Mouse (Mus musculus) lung, embryonic 14.5 days (tissue): ENCODE results near the gene Alox15. TPM values are rescaled to one million over a fixed set of nuclear protein-coding genes. Genes with fewer than 3 reads are reported as not detected.

Source experiments
- ATAC-seq: fragments of 200-750 bp; cut with Nextera tagmentation; 2 replicates; pipeline ENCODE4 v1.8.0; 2017; ENCODE audit warnings: mild to moderate bottlenecking, moderate TSS enrichment, moderate library complexity; ENCODE audit not compliant: insufficient read depth
- DNase-seq: peaks from one replicate; pipeline ENCODE4 v3.0.0-alpha.2; 2015
- H3K27ac ChIP-seq: fragments of 300-500 bp; sonication (generic); 2 replicates; pipeline ENCODE4 v1.5.1; 2014; ENCODE audit warnings: low read depth, mild to moderate bottlenecking, moderate library complexity
- H3K27me3 ChIP-seq: fragments of 300-500 bp; sonication (generic); 2 replicates; pipeline ENCODE4 v1.6.1; 2014; ENCODE audit warnings: low read length, control low read depth; ENCODE audit not compliant: insufficient read depth
- H3K36me3 ChIP-seq: fragments of 300-500 bp; sonication (generic); 2 replicates; pipeline ENCODE4 v1.6.1; 2014; ENCODE audit warnings: control low read depth; ENCODE audit not compliant: insufficient read depth
- H3K4me1 ChIP-seq: fragments of 300-500 bp; sonication (generic); 2 replicates; pipeline ENCODE4 v1.6.1; 2014; ENCODE audit warnings: antibody characterized with exemption, control low read depth; ENCODE audit not compliant: insufficient read depth
- H3K4me2 ChIP-seq: fragments of 300-500 bp; sonication (generic); 2 replicates; pipeline ENCODE4 v1.6.1; 2014; ENCODE audit warnings: mild to moderate bottlenecking
- H3K4me3 ChIP-seq: fragments of 300-500 bp; sonication (generic); 2 replicates; pipeline ENCODE4 v1.5.1; 2014; ENCODE audit warnings: low read depth, low read length
- H3K9ac ChIP-seq: fragments of 300-500 bp; sonication (generic); 2 replicates; pipeline ENCODE4 v1.6.1; 2014
- H3K9me3 ChIP-seq: fragments of 300-500 bp; sonication (generic); 2 replicates; pipeline ENCODE4 v1.6.1; 2016; ENCODE audit warnings: low read depth, low read length, control low read depth
- CTCF ChIP-seq: IDR thresholded peaks from 2 replicates; pipeline ENCODE4 v1.5.1; 2016; ENCODE audit warnings: antibody characterized with exemption, low read depth
- WGBS: fragments of 180-500 bp; shearing (Covaris S2); extraction: QIAGEN DNeasy Blood & Tissue Kit; methylation state at CpG from one replicate; pipeline ENCODE4 v1.1.7; 2014; 5-methylcytosine and 5-hydroxymethylcytosine counted together
- polyA plus RNA-seq: library from polyadenylated mRNA; unstranded; fragments of >200 nt; fragmentation: Nextera tagmentation; extraction: Ambion mirVana; gene quantifications from 2 replicates; pipeline ENCODE4 v1.2.1, GENCODE M21; 2014

Gene Alox15
- polyA plus RNA-seq, result 0.18 and 0.50 TPM in 2 replicates

GRCm38 (mm10) chr11:70351868-70352267 lies at the start of gene Alox15:
Gene Alox15, minus strand, starts transcription at chr11:70352031.
- H3K4me2 ChIP-seq, result peak within 1 kb of the TSS; percentile 58
- H3K4me3 ChIP-seq, result peak within 1 kb of the TSS; percentile 27
- peak; percentile 3 for DNase-seq
- H3K4me1 ChIP-seq, result no peaks in the 10 kb centered on the region
- no peaks in the 10 kb centered on the region for H3K36me3 ChIP-seq
- ATAC-seq, result no peak
- no peak within 1 kb of the TSS for H3K9ac ChIP-seq
- no peak within 1 kb of the TSS for H3K27ac ChIP-seq
- TF ChIP-seq CTCF, result no peak
- WGBS, result under 1% methylated on average over 19 of the region's 19 CpGs
- H3K9me3 ChIP-seq, result no peaks in the 10 kb centered on the region
- H3K27me3 ChIP-seq, result peaks cover 45% of the 10 kb centered on the region

DNA sequence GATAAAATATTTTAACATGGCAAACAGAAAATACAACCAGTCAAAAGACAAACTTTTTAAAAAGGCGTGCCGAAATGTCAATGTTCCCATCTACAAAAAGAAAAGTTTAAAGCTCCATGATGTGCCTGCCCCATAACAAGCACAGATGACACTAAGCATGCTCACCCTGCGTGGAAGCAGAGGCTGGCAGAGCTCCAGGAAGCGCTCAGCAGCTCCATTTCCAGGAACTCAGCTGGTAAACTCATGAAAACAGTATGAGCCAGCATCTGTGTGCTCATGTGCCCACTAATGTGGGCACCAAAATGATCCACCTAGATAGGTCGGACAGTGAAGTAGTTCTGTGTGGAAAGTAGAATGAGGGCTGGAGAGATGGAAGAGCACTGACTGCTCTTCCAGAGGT lies 37.6 kb upstream of the Alox15 start:
- no peak for TF ChIP-seq CTCF
- Histone ChIP-seq H3K4me2 (no peak overlapping the region), H3K9me3 (no peaks in the 10 kb centered on the region), H3K9ac (no peak overlapping the region), H3K27me3 (no peaks in the 10 kb centered on the region), H3K36me3 (peaks cover 38% of the 10 kb centered on the region), H3K4me3 (no peak overlapping the region), H3K27ac (no peak overlapping the region), H3K4me1 (no peaks in the 10 kb centered on the region)
- DNase-seq (peak; percentile 30), ATAC-seq (no peak)
- 85% methylated on average over 5 of the region's 5 CpGs for WGBS

DNA sequence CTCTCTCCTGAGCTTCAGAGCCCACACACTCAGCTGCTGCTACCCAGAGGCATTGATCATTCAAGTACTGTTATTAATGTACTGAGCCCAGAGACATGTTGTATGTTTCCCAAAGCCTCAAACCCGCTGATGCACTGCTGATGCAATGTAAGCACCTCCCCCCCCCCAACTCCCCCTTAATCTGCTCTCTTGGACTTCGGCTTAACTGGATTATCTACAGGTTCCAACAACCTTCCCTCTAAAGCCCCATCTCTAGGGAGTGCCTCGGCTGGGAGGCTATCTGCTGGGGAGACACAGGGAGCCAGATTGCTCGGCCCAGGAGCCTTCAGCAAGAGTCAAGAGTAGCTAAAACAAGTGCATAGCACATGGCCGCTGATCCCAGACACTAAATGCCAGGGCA lies 35.6 kb upstream of the Alox15 start:
- H3K9ac ChIP-seq, result no peak overlapping the region
- no peaks in the 10 kb centered on the region for H3K4me1 ChIP-seq
- no peaks in the 10 kb centered on the region for H3K9me3 ChIP-seq
- ATAC-seq (no peak), DNase-seq (no peak)
- WGBS, result 77% methylated on average over 5 of the region's 5 CpGs
- H3K4me3 ChIP-seq, result no peak overlapping the region
- no peak for TF ChIP-seq CTCF
- H3K27ac ChIP-seq, result no peak overlapping the region
- H3K4me2 ChIP-seq, result no peak overlapping the region
- peaks cover 21% of the 10 kb centered on the region for H3K36me3 ChIP-seq
- H3K27me3 ChIP-seq, result no peaks in the 10 kb centered on the region

DNA sequence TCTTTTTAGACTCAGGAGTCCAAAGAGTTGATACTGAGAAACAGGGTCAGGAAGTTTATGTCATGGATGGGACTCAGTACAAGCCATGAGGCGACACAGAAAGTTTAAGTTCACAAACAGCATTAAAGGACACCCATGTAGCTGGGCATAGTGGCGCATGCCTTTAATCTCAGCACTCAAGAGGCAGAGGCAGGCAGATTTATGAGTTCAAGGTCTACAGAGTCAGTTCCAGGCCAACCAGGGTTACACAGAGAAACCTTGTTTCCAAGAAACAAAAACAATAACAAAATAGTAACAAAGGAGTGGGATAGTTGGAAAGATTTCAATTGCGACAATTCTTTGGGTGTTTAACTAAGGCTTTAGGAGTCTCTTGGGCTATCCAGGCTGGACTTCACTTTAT lies 32.3 kb upstream of the Alox15 start:
- H3K36me3 ChIP-seq, result peaks cover 8% of the 10 kb centered on the region; the same call in 1 of the 2 replicates
- TF ChIP-seq CTCF, result no peak
- H3K27ac ChIP-seq, result no peak overlapping the region
- no peak overlapping the region for H3K4me3 ChIP-seq
- 96% methylated on average over 3 of the region's 3 CpGs for WGBS
- ATAC-seq, result no peak
- no peak overlapping the region for H3K9ac ChIP-seq
- no peak for DNase-seq
- no peak overlapping the region for H3K4me2 ChIP-seq
- H3K9me3 ChIP-seq, result no peaks in the 10 kb centered on the region
- H3K4me1 ChIP-seq, result no peaks in the 10 kb centered on the region
- no peaks in the 10 kb centered on the region for H3K27me3 ChIP-seq

- H3K4me2 ChIP-seq, result no peak overlapping the region
- no peak overlapping the region for H3K27ac ChIP-seq
- DNase-seq, result no peak
- no peak overlapping the region for H3K9ac ChIP-seq
- H3K36me3 ChIP-seq, result peaks cover 8% of the 10 kb centered on the region; the same call in 1 of the 2 replicates
- no peak for ATAC-seq
- no peak overlapping the region for H3K4me3 ChIP-seq
- no peaks in the 10 kb centered on the region for H3K27me3 ChIP-seq
- no peaks in the 10 kb centered on the region for H3K9me3 ChIP-seq
- no peak for TF ChIP-seq CTCF
- H3K4me1 ChIP-seq, result no peaks in the 10 kb centered on the region
- 64% methylated on average over 2 of the region's 2 CpGs for WGBS
Measured at GRCm38 (mm10) chr11:70381330-70381729, 29.5 kb upstream of the Alox15 start.

GRCm38 (mm10) chr11:70380478-70381005 lies 28.7 kb upstream of the Alox15 start:
- Histone ChIP-seq H3K27ac (no peak overlapping the region), H3K4me3 (no peak overlapping the region), H3K36me3 (peaks cover 3% of the 10 kb centered on the region; the same call in 1 of the 2 replicates), H3K9me3 (no peaks in the 10 kb centered on the region), H3K4me1 (no peaks in the 10 kb centered on the region), H3K27me3 (no peaks in the 10 kb centered on the region), H3K4me2 (no peak overlapping the region), H3K9ac (no peak overlapping the region)
- ATAC-seq (no peak), DNase-seq (no peak)
- TF ChIP-seq CTCF, result no peak
- WGBS, result 45% methylated on average over 1 of the region's 1 CpGs

GRCm38 (mm10) chr11:70376054-70376453 lies 24.2 kb upstream of the Alox15 start:
- TF ChIP-seq CTCF, result no peak
- DNase-seq (no peak), ATAC-seq (no peak)
- H3K9ac ChIP-seq, result no peak overlapping the region
- no peak overlapping the region for H3K4me2 ChIP-seq
- H3K36me3 ChIP-seq, result no peaks in the 10 kb centered on the region
- WGBS, result 75% methylated on average over 6 of the region's 6 CpGs
- H3K27me3 ChIP-seq, result no peaks in the 10 kb centered on the region
- H3K4me3 ChIP-seq, result no peak overlapping the region
- H3K4me1 ChIP-seq, result no peaks in the 10 kb centered on the region
- H3K9me3 ChIP-seq, result no peaks in the 10 kb centered on the region
- H3K27ac ChIP-seq, result no peak overlapping the region
